Mouse (Mus musculus): Measurements from ENCODE around the gene Camta2.

GRCm38 (mm10) chr11:70727385-70727784 lies 39.5 kb upstream of the Camta2 start:
- TF ChIP-seq CTCF (IDR thresholded peaks at IDR 0.05) (no peak), POLR2A (IDR thresholded peaks at IDR 0.05; ENCODE audit: insufficient read depth, low read depth, low read length) (no peak), EP300 (IDR thresholded peaks at IDR 0.05; ENCODE audit: insufficient read depth, low read depth, low read length) (no peak)
